Mouse (Mus musculus): ENCODE data around the gene Katnal1. TPM values are rescaled to one million over a fixed set of nuclear protein-coding genes. Genes with fewer than 3 reads are reported as not detected.
A peak's percentile ranks its signal among the peaks of the same experiment; 100 is the strongest.

Gene Katnal1
- 37.0 and 39.7 TPM in 2 replicates for polyA plus RNA-seq (2016; fragmentation: Nextera tagmentation; extraction: Ambion mirVana)

GRCm38 (mm10) chr5:148929116-148929449 is at the start of gene Katnal1:
Gene Katnal1, minus strand, starts transcription at chr5:148929320.
- peaks cover 12% of the 10 kb centered on the region for H3K4me1 ChIP-seq
- H3K27me3 ChIP-seq, result no peaks in the 10 kb centered on the region
- peaks cover 5% of the 10 kb centered on the region; the same call in 1 of the 2 replicates for H3K36me3 ChIP-seq
- H3K4me3 ChIP-seq, result peak within 1 kb of the TSS; percentile 65
- peak within 1 kb of the TSS; percentile 68 for H3K4me2 ChIP-seq (replicated peaks)
- no peak for ATAC-seq (ENCODE audit: low FRiP score, low read depth)
- peak within 1 kb of the TSS; percentile 83 for H3K9ac ChIP-seq (replicated peaks)
- 2% methylated on average over 16 of the region's 16 CpGs for WGBS
- peak within 1 kb of the TSS; percentile 94 for H3K27ac ChIP-seq (replicated peaks)
- 0 out of 2 replicates have a peak, but pooled peaks cover 3% of the 10 kb centered on the region for H3K9me3 ChIP-seq

- no peak for ATAC-seq (ENCODE audit: low FRiP score, low read depth)
- H3K9me3 ChIP-seq, result no peaks in the 10 kb centered on the region
- no peaks in the 10 kb centered on the region for H3K27me3 ChIP-seq
- no peak overlapping the region for H3K9ac ChIP-seq (replicated peaks)
- H3K36me3 ChIP-seq, result no peaks in the 10 kb centered on the region
- WGBS, result 66% methylated on average over 18 of the region's 18 CpGs
- no peak overlapping the region for H3K27ac ChIP-seq (replicated peaks)
- H3K4me3 ChIP-seq, result no peak overlapping the region
- peaks cover 11% of the 10 kb centered on the region; the same call in 1 of the 2 replicates for H3K4me1 ChIP-seq
- no peak overlapping the region for H3K4me2 ChIP-seq (replicated peaks)
Observed at GRCm38 (mm10) chr5:148978458-148979165, 49.5 kb upstream of the Katnal1 start.

GRCm38 (mm10) chr5:148977698-148978457 is 48.8 kb upstream of the Katnal1 start:
- no peaks in the 10 kb centered on the region for H3K9me3 ChIP-seq
- no peak overlapping the region for H3K4me3 ChIP-seq
- H3K9ac ChIP-seq (replicated peaks), result no peak overlapping the region
- 0 out of 2 replicates have a peak overlapping the region, but pooled peaks have one; percentile 6 for H3K27ac ChIP-seq (replicated peaks)
- peaks cover 18% of the 10 kb centered on the region for H3K4me1 ChIP-seq
- no peaks in the 10 kb centered on the region for H3K27me3 ChIP-seq
- H3K4me2 ChIP-seq (replicated peaks), result no peak overlapping the region
- 28% methylated on average over 14 of the region's 14 CpGs for WGBS
- ATAC-seq (ENCODE audit: low FRiP score, low read depth), result no peak
- no peaks in the 10 kb centered on the region for H3K36me3 ChIP-seq

- H3K27me3 ChIP-seq, result no peaks in the 10 kb centered on the region
- WGBS, result 87% methylated on average over 8 of the region's 8 CpGs
- no peak overlapping the region for H3K27ac ChIP-seq (replicated peaks)
- H3K4me3 ChIP-seq, result no peak overlapping the region
- H3K4me1 ChIP-seq, result peaks cover 20% of the 10 kb centered on the region
- no peak overlapping the region for H3K4me2 ChIP-seq (replicated peaks)
- H3K36me3 ChIP-seq, result no peaks in the 10 kb centered on the region
- H3K9me3 ChIP-seq, result no peaks in the 10 kb centered on the region
- ATAC-seq (ENCODE audit: low FRiP score, low read depth), result no peak
- H3K9ac ChIP-seq (replicated peaks), result no peak overlapping the region
Observed at GRCm38 (mm10) chr5:148976876-148977275, 47.8 kb upstream of the Katnal1 start.

- WGBS, result 91% methylated on average over 12 of the region's 12 CpGs
- Histone ChIP-seq H3K4me2 (replicated peaks) (no peak overlapping the region), H3K4me3 (no peak overlapping the region), H3K27me3 (no peaks in the 10 kb centered on the region), H3K4me1 (peaks cover 20% of the 10 kb centered on the region), H3K36me3 (no peaks in the 10 kb centered on the region), H3K27ac (replicated peaks) (no peak overlapping the region), H3K9me3 (no peaks in the 10 kb centered on the region), H3K9ac (replicated peaks) (no peak overlapping the region)
- ATAC-seq (ENCODE audit: low FRiP score, low read depth), result no peak
Observed at GRCm38 (mm10) chr5:148975035-148975434, 45.9 kb upstream of the Katnal1 start.

GRCm38 (mm10) chr5:148973019-148973668 is 44.0 kb upstream of the Katnal1 start:
- H3K9ac ChIP-seq (replicated peaks), result no peak overlapping the region
- no peak overlapping the region for H3K4me3 ChIP-seq
- H3K27me3 ChIP-seq, result no peaks in the 10 kb centered on the region
- H3K27ac ChIP-seq (replicated peaks), result no peak overlapping the region
- H3K9me3 ChIP-seq, result no peaks in the 10 kb centered on the region
- peak; percentile 36; the same call in 1 of the 2 replicates for ATAC-seq (ENCODE audit: low FRiP score, low read depth)
- 9% methylated on average over 6 of the region's 6 CpGs for WGBS
- no peaks in the 10 kb centered on the region for H3K36me3 ChIP-seq
- no peak overlapping the region for H3K4me2 ChIP-seq (replicated peaks)
- peaks cover 20% of the 10 kb centered on the region for H3K4me1 ChIP-seq

GRCm38 (mm10) chr5:148972167-148972566 is 43.0 kb upstream of the Katnal1 start:
- WGBS, result 94% methylated on average over 8 of the region's 8 CpGs
- H3K4me1 ChIP-seq, result peaks cover 13% of the 10 kb centered on the region
- ATAC-seq (ENCODE audit: low FRiP score, low read depth), result no peak

GRCm38 (mm10) chr5:148969648-148970047 is 40.5 kb upstream of the Katnal1 start:
- Histone ChIP-seq H3K9ac (replicated peaks) (no peak overlapping the region), H3K4me1 (peaks cover 29% of the 10 kb centered on the region), H3K4me2 (replicated peaks) (no peak overlapping the region), H3K36me3 (no peaks in the 10 kb centered on the region), H3K9me3 (no peaks in the 10 kb centered on the region), H3K27ac (replicated peaks) (no peak overlapping the region), H3K27me3 (no peaks in the 10 kb centered on the region), H3K4me3 (no peak overlapping the region)
- ATAC-seq (ENCODE audit: low FRiP score, low read depth), result no peak
- 60% methylated on average over 9 of the region's 9 CpGs for WGBS

More at GRCm38 (mm10) chr5:148972167-148972566, 43.0 kb upstream of the Katnal1 start:
- H3K36me3 ChIP-seq, result no peaks in the 10 kb centered on the region
- H3K9ac ChIP-seq (replicated peaks), result no peak overlapping the region
- H3K4me3 ChIP-seq, result no peak overlapping the region
- no peaks in the 10 kb centered on the region for H3K27me3 ChIP-seq
- H3K27ac ChIP-seq (replicated peaks), result no peak overlapping the region
- no peak overlapping the region for H3K4me2 ChIP-seq (replicated peaks)
- no peaks in the 10 kb centered on the region for H3K9me3 ChIP-seq

- H3K36me3 ChIP-seq, result no peaks in the 10 kb centered on the region
- H3K4me1 ChIP-seq, result peaks cover 29% of the 10 kb centered on the region
- no peaks in the 10 kb centered on the region for H3K27me3 ChIP-seq
- ATAC-seq (ENCODE audit: low FRiP score, low read depth), result no peak
- H3K9ac ChIP-seq (replicated peaks), result no peak overlapping the region
- no peaks in the 10 kb centered on the region for H3K9me3 ChIP-seq
- 78% methylated on average over 7 of the region's 7 CpGs for WGBS
- no peak overlapping the region for H3K4me3 ChIP-seq
- no peak overlapping the region for H3K27ac ChIP-seq (replicated peaks)
- no peak overlapping the region for H3K4me2 ChIP-seq (replicated peaks)
Observed at GRCm38 (mm10) chr5:148968958-148969576, 39.9 kb upstream of the Katnal1 start.

GRCm38 (mm10) chr5:148968179-148968578 is 39.1 kb upstream of the Katnal1 start:
- no peak overlapping the region for H3K4me2 ChIP-seq (replicated peaks)
- 66% methylated on average over 5 of the region's 5 CpGs for WGBS
- ATAC-seq (ENCODE audit: low FRiP score, low read depth), result no peak
- H3K27ac ChIP-seq (replicated peaks), result no peak overlapping the region
- no peaks in the 10 kb centered on the region for H3K27me3 ChIP-seq
- H3K9ac ChIP-seq (replicated peaks), result no peak overlapping the region
- no peaks in the 10 kb centered on the region for H3K36me3 ChIP-seq
- H3K4me1 ChIP-seq, result peaks cover 25% of the 10 kb centered on the region
- H3K4me3 ChIP-seq, result no peak overlapping the region
- H3K9me3 ChIP-seq, result no peaks in the 10 kb centered on the region

GRCm38 (mm10) chr5:148966395-148966794 is 37.3 kb upstream of the Katnal1 start:
- Histone ChIP-seq H3K27ac (replicated peaks) (peak overlapping the region; percentile 22), H3K36me3 (no peaks in the 10 kb centered on the region), H3K4me2 (replicated peaks) (no peak overlapping the region), H3K4me1 (peaks cover 20% of the 10 kb centered on the region), H3K9ac (replicated peaks) (no peak overlapping the region), H3K4me3 (no peak overlapping the region), H3K27me3 (no peaks in the 10 kb centered on the region), H3K9me3 (no peaks in the 10 kb centered on the region)
- WGBS, result 58% methylated on average over 6 of the region's 6 CpGs
- ATAC-seq (ENCODE audit: low FRiP score, low read depth), result no peak
